Mouse (Mus musculus): ENCODE data around the gene Bcat1.

DNA sequence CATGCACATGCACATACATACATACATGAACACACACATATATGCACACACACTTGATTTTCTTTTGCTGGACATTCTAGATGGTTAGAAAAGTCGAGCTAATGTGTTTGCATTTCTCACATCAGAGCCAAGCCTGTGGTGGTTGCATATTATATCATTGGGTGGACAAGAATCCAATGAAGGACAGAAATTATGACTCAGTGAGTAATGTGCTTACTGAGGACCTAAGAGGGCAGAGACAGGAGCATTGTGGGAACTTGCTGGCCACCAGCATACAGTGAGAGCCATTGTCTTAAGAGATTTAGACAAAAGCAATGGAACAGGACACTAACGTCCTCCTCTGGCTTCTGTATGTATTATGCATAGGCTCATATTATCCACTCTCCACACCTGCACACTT is 38.6 kb upstream of the Bcat1 start:
- no peak for TF ChIP-seq POLR2A (IDR thresholded peaks at IDR 0.05; ENCODE audit: insufficient read length, low read depth)
- TF ChIP-seq CEBPB (IDR thresholded peaks at IDR 0.05; ENCODE audit: insufficient read depth, poor library complexity, severe bottlenecking): no peak
- TF ChIP-seq POLR2AphosphoS2 (IDR thresholded peaks at IDR 0.05; ENCODE audit: insufficient read length, low read depth): no peak

All from myocyte (in vitro differentiated cells).